Mouse (Mus musculus) ES-E14 (cell line): Measurements from ENCODE around the gene Daxx. TPM values are rescaled to one million over a fixed set of nuclear protein-coding genes. Genes with fewer than 3 reads are reported as not detected.

ENCODE experiments used
- DNase-seq: peaks from one replicate; pipeline ENCODE4 v3.0.0-alpha.2; 2013; ENCODE audit warnings: low read depth, low spot score
- H3K27ac ChIP-seq: 2 replicates; pipeline ENCODE4 v1.5.1; 2012; ENCODE audit warnings: low read depth, mild to moderate bottlenecking, low read length, moderate library complexity, mixed read lengths; ENCODE audit not compliant: poor library complexity, insufficient read depth, severe bottlenecking
- H3K36me3 ChIP-seq: 2 replicates; pipeline ENCODE4 v1.6.1; 2012; ENCODE audit warnings: mild to moderate bottlenecking, low read length, moderate library complexity, mixed read lengths; ENCODE audit not compliant: control insufficient read depth, poor library complexity, insufficient read depth, severe bottlenecking
- H3K4me1 ChIP-seq, 2 experiments: fragments of 150-350 bp in 1 of 2; sonication (generic) in 1 of 2; 2 replicates each; pipeline ENCODE4 v1.6.1; 2012; ENCODE audit warnings: low read length in 2 of 2, mild to moderate bottlenecking in 1 of 2, mixed read lengths in 1 of 2; ENCODE audit not compliant: control insufficient read depth in 2 of 2, insufficient read depth in 2 of 2, poor library complexity in 1 of 2
- H3K4me3 ChIP-seq, 2 experiments: fragments of 150-350 bp in 1 of 2; sonication (generic) in 1 of 2; 2 replicates each; pipeline ENCODE4 v1.5.1; 2012; ENCODE audit warnings: low read length in 2 of 2, low read depth in 1 of 2, mild to moderate bottlenecking in 1 of 2, mixed read lengths in 1 of 2; ENCODE audit not compliant: insufficient read depth in 1 of 2, poor library complexity in 1 of 2, severe bottlenecking in 1 of 2
- H3K9ac ChIP-seq: 2 replicates; pipeline ENCODE4 v1.6.1; 2012; ENCODE audit warnings: low read depth, mild to moderate bottlenecking, low read length, mixed read lengths; ENCODE audit not compliant: poor library complexity, insufficient read depth, severe bottlenecking
- H3K9me3 ChIP-seq: fragments of 150-350 bp; sonication (generic); 2 replicates; pipeline ENCODE4 v1.6.1; 2012; ENCODE audit warnings: low read depth, mild to moderate bottlenecking, low read length; ENCODE audit not compliant: control insufficient read depth, insufficient read depth
- CHD2 ChIP-seq: IDR thresholded peaks from 2 replicates; pipeline ENCODE4 v1.6.1; 2014; ENCODE audit warnings: mild to moderate bottlenecking, low read depth, low read length, inconsistent platforms
- HCFC1 ChIP-seq: IDR thresholded peaks from 2 replicates; pipeline ENCODE4 v1.6.1; 2012; ENCODE audit warnings: low read length, inconsistent platforms, borderline replicate concordance; ENCODE audit not compliant: insufficient read depth
- MAFK ChIP-seq: IDR thresholded peaks from 2 replicates; pipeline ENCODE4 v1.6.1; 2014; ENCODE audit warnings: mild to moderate bottlenecking, low read depth, low read length, inconsistent platforms; ENCODE audit not compliant: insufficient read depth
- ZC3H11A ChIP-seq: IDR thresholded peaks from 2 replicates; pipeline ENCODE4 v1.6.1; 2012; ENCODE audit warnings: low read depth, mild to moderate bottlenecking, inconsistent platforms, low read length, borderline replicate concordance
- ZNF384 ChIP-seq: IDR thresholded peaks from 2 replicates; pipeline ENCODE4 v1.6.1; 2012; ENCODE audit warnings: low read depth, low read length, inconsistent platforms
- in situ Hi-C, 2 experiments: fragments of 600-800 bp; cut with MboI; formaldehyde crosslinking; loops; one replicate each; pipeline ENCODE4 v1.15.1; 2025; ENCODE audit warnings: low sequenced_read_pairs in 2 of 2, inconsistent platforms in 1 of 2; ENCODE audit not compliant: unreplicated experiment in 2 of 2
- total RNA-seq: library from RNA; depleted of rRNA; stranded (reverse); fragments of 300-350 nt; gene quantifications from 2 replicates; pipeline ENCODE4 v1.2.3, GENCODE M21; 2012

Gene Daxx
- total RNA-seq, 1 experiment = 73.7 TPM

DNA sequence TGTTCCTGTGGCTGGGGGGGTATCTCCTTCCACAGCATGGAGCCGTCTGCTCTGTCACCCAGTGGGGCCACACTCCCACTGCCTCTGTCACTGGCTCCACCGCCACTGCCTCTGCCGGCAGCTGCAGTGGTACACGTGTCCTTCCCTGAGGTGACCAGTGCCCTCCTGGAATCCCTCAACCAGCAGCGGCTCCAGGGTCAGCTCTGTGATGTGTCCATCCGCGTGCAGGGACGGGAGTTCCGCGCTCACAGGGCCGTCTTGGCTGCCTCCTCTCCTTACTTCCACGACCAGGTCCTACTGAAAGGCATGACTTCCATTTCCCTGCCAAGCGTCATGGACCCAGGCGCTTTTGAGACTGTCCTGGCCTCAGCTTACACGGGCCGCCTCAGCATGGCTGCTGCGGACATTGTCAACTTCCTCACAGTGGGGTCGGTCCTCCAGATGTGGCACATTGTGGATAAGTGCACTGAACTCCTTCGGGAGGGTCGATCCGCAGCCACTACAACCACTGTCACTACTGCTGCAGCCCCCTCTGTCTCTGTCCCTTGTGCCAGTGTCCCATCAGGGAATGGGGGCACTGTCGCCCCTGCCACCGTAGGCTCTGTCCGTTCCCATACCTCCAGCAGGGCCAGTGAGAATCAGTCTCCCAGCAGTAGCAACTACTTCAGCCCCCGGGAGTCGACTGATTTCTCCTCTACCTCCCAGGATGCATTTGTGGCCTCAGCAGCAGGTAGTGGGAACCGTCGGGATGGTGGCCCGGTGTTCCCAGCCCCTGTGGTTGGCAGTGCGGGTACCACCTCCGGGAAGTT, 7.8 kb downstream of the Daxx start:
- TF ChIP-seq CHD2 = no peak

DNA sequence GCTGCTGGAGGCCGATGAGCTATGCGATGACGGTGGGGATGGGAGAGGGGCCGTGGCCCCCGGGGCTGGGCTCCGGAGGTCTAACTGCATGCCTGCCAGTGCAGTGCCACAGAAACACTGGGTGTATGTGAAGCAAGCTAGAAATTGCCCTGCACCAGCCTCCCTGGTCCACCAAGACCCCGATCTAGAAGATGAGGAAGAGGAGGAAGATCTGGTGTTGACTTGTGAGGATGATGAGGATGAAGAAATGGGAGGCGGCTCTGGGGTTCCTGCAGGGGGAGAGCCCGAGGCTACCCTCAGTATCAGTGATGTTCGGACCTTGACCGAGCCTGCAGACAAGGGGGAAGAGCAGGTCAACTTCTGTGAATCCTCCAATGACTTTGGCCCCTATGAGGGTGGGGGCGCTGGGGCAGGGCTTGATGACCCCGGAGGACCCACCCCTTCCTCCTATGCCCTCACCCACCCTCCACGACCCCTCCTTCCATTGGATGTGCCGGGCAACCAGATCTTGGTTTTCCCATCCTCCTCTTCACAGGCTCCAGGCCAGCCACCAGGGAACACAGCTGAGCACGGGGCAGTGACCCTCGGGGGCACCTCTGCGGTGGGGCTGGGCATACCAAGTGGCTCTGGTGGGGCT, 8.6 kb downstream of the Daxx start:
- no peak overlapping the region for H3K27ac ChIP-seq

More for the DNA sequence above, 7.8 kb downstream of the Daxx start:
- no peaks in the 10 kb centered on the region for H3K9me3 ChIP-seq
- DNase-seq = no peak
- H3K4me3 ChIP-seq = peak overlapping the region; percentile 64 to 93
- peaks cover 1 to 23% of the 10 kb centered on the region in 2 experiments; a peak in 2 of 4 replicates for H3K4me1 ChIP-seq
- peak overlapping the region; percentile 27; the same call in 1 of the 2 replicates for H3K9ac ChIP-seq
- in situ Hi-C loops = no loop called here
- H3K36me3 ChIP-seq = peaks cover 32% of the 10 kb centered on the region
- H3K27ac ChIP-seq = no peak overlapping the region; the same call in 1 of the 2 replicates

DNA sequence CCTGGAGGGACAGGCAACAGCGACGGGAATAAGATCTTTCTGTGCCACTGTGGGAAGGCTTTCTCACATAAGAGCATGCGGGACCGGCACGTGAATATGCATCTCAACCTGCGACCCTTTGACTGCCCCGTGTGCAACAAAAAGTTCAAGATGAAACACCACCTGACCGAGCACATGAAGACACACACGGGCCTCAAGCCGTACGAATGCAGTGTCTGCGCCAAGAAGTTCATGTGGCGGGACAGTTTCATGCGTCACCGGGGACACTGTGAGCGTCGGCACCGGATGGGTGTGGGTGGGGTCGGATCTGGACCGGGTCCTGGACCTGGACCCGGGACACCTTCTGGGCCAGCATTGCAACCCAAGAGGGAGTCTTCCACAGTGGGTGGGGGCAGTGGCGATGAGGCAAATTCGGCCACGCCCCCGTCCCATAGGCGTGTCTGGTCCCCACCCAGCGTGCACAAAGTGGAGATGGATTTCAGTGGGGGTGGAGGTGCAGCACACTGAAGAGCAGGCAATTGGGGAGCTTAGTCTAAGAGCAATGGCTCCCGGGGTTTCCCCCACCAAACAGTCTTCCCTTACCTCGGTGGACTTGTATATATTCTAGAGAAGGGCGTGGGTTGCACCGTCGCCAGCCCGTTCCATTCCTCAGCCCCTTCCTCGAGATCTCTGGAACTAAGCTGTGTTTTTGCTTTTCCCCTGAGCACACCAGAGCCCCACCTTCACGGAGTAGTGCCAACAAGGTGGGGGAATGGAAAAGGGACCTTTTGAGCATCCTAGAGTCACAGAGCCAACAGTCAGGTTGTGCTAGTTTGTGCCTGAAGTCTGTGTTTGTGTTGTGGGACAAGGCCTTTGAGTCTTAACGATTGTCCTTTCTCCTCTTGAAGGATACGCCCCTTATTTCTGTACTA, 9.3 kb downstream of the Daxx start:
- in situ Hi-C loops = no loop called here
- peaks cover 0 to 23% of the 10 kb centered on the region in 2 experiments; a peak in 2 of 4 replicates for H3K4me1 ChIP-seq
- no peak for TF ChIP-seq MAFK
- TF ChIP-seq ZNF384 = no peak
- TF ChIP-seq ZC3H11A = no peak
- no peak for TF ChIP-seq HCFC1
- TF ChIP-seq CHD2 = no peak

More for the DNA sequence above, 8.6 kb downstream of the Daxx start:
- in situ Hi-C loops = no loop called here
- no peak for DNase-seq
- H3K4me3 ChIP-seq = peak overlapping the region; percentile 63 to 64
- H3K4me1 ChIP-seq = peaks cover 0 to 23% of the 10 kb centered on the region in 2 experiments; a peak in 2 of 4 replicates
- H3K9ac ChIP-seq = peak overlapping the region; percentile 46; the same call in 1 of the 2 replicates
- TF ChIP-seq ZC3H11A (no peak), HCFC1 (no peak), ZNF384 (no peak), CHD2 (no peak), MAFK (no peak)
- H3K36me3 ChIP-seq = peaks cover 25% of the 10 kb centered on the region
- no peaks in the 10 kb centered on the region for H3K9me3 ChIP-seq

DNA sequence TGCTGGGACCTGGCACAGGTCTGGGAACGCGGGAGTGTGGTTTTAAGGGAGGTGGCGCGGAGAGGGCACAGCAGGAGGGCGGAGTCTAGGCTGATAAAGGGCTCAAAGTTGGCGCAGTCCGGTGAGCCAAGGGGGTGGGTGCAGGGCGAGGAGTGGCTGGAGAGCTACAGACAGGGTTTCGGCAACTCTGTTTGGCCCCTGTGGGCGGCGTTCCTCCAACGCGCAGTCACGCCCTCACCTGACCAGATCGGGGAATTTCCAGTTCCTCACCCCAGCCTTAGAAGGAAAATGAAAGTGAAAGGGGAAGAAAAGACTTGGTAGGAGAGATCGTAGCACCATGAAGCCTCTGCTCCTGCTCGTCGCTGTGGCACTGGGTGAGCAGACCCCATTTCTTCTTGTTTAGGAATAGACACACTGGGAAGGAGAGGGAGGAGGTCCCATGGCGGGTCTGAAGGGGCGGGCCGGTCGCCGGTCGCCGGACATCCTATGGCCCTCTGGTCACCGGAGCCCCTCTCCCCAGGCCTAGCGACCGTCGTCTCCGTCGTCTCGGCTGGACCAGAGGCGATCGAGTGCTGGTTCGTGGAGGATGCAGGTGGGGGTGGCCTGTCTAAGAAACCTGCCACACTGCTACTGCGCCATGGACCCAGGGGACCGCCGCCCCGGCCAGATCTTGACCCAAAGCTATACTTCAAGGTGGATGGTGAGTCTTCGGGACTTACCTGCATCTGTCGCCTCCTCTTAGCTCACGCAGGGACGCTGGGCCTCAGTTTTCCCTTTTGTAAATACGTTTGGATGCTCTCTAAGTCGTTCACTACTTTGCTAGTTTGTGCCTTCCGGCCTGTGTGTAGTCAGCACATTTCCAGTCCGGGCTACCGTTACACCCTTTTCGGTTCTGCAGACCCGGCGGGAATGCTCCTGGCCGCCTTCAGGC, 10.4 kb downstream of the Daxx start:
- TF ChIP-seq ZC3H11A (no peak), HCFC1 (no peak), MAFK (no peak), ZNF384 (no peak), CHD2 (no peak)
- H3K27ac ChIP-seq = peak overlapping the region; percentile 15; the same call in 1 of the 2 replicates
- H3K9me3 ChIP-seq = no peaks in the 10 kb centered on the region
- H3K4me1 ChIP-seq = peaks cover 0 to 25% of the 10 kb centered on the region in 2 experiments; a peak in 2 of 4 replicates
- peaks cover 12% of the 10 kb centered on the region; the same call in 1 of the 2 replicates for H3K36me3 ChIP-seq
- peak overlapping the region; percentile 63 to 64 for H3K4me3 ChIP-seq
- in situ Hi-C loops = no loop called here
- DNase-seq = no peak
- H3K9ac ChIP-seq = peak overlapping the region; percentile 60

More for the DNA sequence above, 9.3 kb downstream of the Daxx start:
- Histone ChIP-seq H3K4me3 (peak overlapping the region; percentile 63 to 64), H3K9ac (peak overlapping the region; percentile 46), H3K27ac (no peak overlapping the region), H3K36me3 (peaks cover 20% of the 10 kb centered on the region), H3K9me3 (no peaks in the 10 kb centered on the region)
- no peak for DNase-seq
